Mouse (Mus musculus) MEL (cell line): ENCODE results near the gene Slc35e3. TPM values are rescaled to one million over a fixed set of nuclear protein-coding genes. Genes with fewer than 3 reads are reported as not detected.
"Not testable (repeated sequence)": the region's sequence is repeated elsewhere in the genome, so short reads cannot be mapped to it uniquely, and the experiment has no call there.

ENCODE experiments used
- DNase-seq: peaks from one replicate; pipeline ENCODE4 v3.0.0; 2011; ENCODE audit warnings: low read depth, low spot score
- H3K27ac ChIP-seq: 2 replicates; pipeline ENCODE4 v1.5.1; 2012; ENCODE audit warnings: low read depth, mild to moderate bottlenecking, control low read depth, low read length, moderate library complexity; ENCODE audit not compliant: control insufficient read depth
- H3K27me3 ChIP-seq, 2 experiments: fragments of 150-350 bp in 1 of 2; sonication (generic) in 1 of 2; 2 replicates each; pipeline ENCODE4 v1.6.1; 2012; ENCODE audit warnings: low read length in 2 of 2, mild to moderate bottlenecking in 2 of 2, improper control_type of control experiment in 1 of 2, moderate library complexity in 1 of 2; ENCODE audit not compliant: insufficient read depth in 2 of 2, control insufficient read depth in 1 of 2
- H3K36me3 ChIP-seq, 2 experiments: 2 replicates each; pipeline ENCODE4 v1.6.1; 2012 to 2014; ENCODE audit warnings: low read length in 2 of 2, improper control_type of control experiment in 1 of 2, inconsistent platforms in 1 of 2, mild to moderate bottlenecking in 1 of 2; ENCODE audit not compliant: insufficient read depth in 2 of 2, control insufficient read depth in 1 of 2
- H3K4me1 ChIP-seq, 2 experiments: fragments of 150-350 bp in 1 of 2; sonication (generic) in 1 of 2; 2 replicates each; pipeline ENCODE4 v1.6.1; 2012; ENCODE audit warnings: low read length in 2 of 2, improper control_type of control experiment in 1 of 2, mild to moderate bottlenecking in 1 of 2; ENCODE audit not compliant: insufficient read depth in 2 of 2, control insufficient read depth in 1 of 2
- H3K4me3 ChIP-seq, 2 experiments: fragments of 150-350 bp in 1 of 2; sonication (generic) in 1 of 2; 2 replicates each; pipeline ENCODE4 v1.5.1; 2012; ENCODE audit warnings: low read depth in 2 of 2, low read length in 2 of 2, mild to moderate bottlenecking in 2 of 2, moderate library complexity in 2 of 2, control low read depth in 1 of 2, improper control_type of control experiment in 1 of 2; ENCODE audit not compliant: control insufficient read depth in 1 of 2, insufficient read depth in 1 of 2
- H3K79me2 ChIP-seq: 2 replicates; pipeline ENCODE4 v1.6.1; 2012; ENCODE audit warnings: mild to moderate bottlenecking, low read length, moderate library complexity; ENCODE audit not compliant: control insufficient read depth, poor library complexity, insufficient read depth
- H3K9ac ChIP-seq: 2 replicates; pipeline ENCODE4 v1.6.1; 2012; ENCODE audit warnings: low read depth, mild to moderate bottlenecking, control low read depth, low read length, moderate library complexity; ENCODE audit not compliant: control insufficient read depth, poor library complexity, severe bottlenecking
- H3K9me3 ChIP-seq: fragments of 150-350 bp; sonication (generic); replicated peaks from 2 replicates; pipeline ENCODE4 v1.6.1; 2012; ENCODE audit warnings: mild to moderate bottlenecking, low read length, improper control_type of control experiment, moderate library complexity; ENCODE audit not compliant: insufficient read depth
- E2F4 ChIP-seq: IDR thresholded peaks from 2 replicates; pipeline ENCODE4 v1.6.1; 2011; ENCODE audit warnings: low read depth, low read length, improper control_type of control experiment, borderline replicate concordance
- POLR2AphosphoS2 ChIP-seq: IDR thresholded peaks from 2 replicates; pipeline ENCODE4 v1.6.1; 2011; ENCODE audit warnings: low read length, improper control_type of control experiment
- SMC3 ChIP-seq: IDR thresholded peaks from 2 replicates; pipeline ENCODE4 v1.6.1; 2011; ENCODE audit warnings: low read depth, low read length, improper control_type of control experiment
- ZKSCAN1 ChIP-seq: IDR thresholded peaks from 2 replicates; pipeline ENCODE4 v1.6.1; 2012; ENCODE audit warnings: low read depth, mild to moderate bottlenecking, inconsistent platforms, low read length, improper control_type of control experiment, moderate library complexity
- polyA plus RNA-seq, 2 experiments: library from polyadenylated mRNA; stranded (reverse) in 1 of 2; unstranded in 1 of 2; fragments of >175 nt in 1 of 2; fragments of >200 nt in 1 of 2; gene quantifications; 2 replicates each; pipeline versions ENCODE4 v1.2.1 to v1.2.4; 2012; ENCODE audit warnings: low replicate concordance in 2 of 2, low read depth in 1 of 2; ENCODE audit not compliant: insufficient read length in 2 of 2, insufficient read depth in 1 of 2, missing spikeins in 1 of 2
- total RNA-seq: library from RNA; depleted of rRNA; stranded (reverse); fragments of 300-350 nt; gene quantifications from 2 replicates; pipeline ENCODE4 v1.2.3, GENCODE M21; 2012

Slc35e3 gene
- total and polyA plus RNA-seq, 3 experiments, result 3.7 to 7.4 TPM; not detected in 1

DNA sequence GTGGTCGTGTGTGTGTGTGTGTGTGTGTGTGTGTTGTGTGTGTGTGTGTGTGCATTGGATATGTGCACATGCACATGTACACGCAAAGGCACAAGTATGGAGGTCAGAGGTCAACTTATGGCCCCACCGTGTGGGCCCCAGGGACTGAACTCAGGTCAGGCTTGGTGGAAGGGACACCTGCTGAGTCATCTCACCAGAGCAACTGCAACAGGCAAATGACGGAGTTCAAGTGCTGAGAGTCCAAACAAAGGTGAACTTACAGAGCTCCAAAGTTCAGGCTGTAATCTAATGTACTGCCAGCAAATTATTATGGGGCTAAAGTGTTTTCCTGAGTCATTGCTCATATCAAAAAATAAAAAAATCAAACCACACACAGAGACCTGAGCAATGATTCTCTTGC lies 9.1 kb downstream of the Slc35e3 start:
- TF ChIP-seq SMC3, result no peak
- Histone ChIP-seq H3K79me2 (no peaks in the 10 kb centered on the region), H3K9ac (no peak overlapping the region), H3K4me3 (no peak overlapping the region), H3K9me3 (no peaks in the 10 kb centered on the region), H3K4me1 (peaks cover 8 to 20% of the 10 kb centered on the region in 2 experiments; a peak in 3 of 4 replicates), H3K27me3 (no peaks in the 10 kb centered on the region), H3K36me3 (peaks cover 0 to 21% of the 10 kb centered on the region in 2 experiments; a peak in 2 of 4 replicates), H3K27ac (no peak overlapping the region)
- DNase-seq, result no peak

DNA sequence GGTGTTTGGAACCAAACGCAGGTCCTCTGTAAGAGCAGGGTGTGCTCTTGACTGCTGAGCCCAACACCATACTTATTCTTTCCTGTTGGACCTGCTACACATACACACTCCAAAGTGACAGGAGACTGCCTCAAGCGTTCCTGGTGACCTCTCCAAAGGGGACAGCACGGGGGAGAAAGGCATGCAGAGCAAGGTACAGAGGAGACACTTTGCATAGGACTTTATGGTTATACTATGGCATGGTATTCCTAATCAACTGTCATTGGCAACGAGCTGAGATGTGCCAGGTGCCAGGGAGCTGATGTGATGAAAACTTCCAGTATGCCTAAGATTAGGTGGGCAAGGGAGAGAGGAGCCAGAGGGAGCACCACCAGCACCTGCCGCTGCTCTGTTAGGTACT lies 9.6 kb downstream of the Slc35e3 start:
- H3K36me3 ChIP-seq, result peaks cover 0 to 24% of the 10 kb centered on the region in 2 experiments; a peak in 2 of 4 replicates
- H3K27me3 ChIP-seq, result no peaks in the 10 kb centered on the region

DNA sequence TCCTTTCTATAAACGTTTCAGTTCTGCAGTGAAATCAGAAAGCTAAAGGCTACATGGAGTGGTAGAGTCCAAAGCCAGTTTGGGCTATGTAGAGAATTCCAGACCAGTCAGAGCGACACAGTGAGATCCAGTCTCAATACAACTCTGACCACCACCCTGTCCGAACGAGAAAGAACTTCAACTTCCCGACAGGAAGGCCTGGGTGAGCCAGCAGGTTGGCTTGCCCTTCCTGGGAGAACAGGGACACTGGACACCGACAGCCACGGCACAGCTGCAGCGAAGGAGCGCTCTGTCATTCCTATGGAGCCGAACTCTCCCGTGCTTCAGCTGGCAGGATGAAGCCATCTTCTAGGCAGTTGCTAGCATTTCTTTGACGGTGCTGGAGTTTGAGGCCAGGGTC lies 10.8 kb downstream of the Slc35e3 start:
- not testable (repeated sequence) for H3K4me3 ChIP-seq, H3K9me3 ChIP-seq, H3K79me2 ChIP-seq, H3K9ac ChIP-seq, DNase-seq, H3K27ac ChIP-seq, H3K27me3 ChIP-seq
- Histone ChIP-seq H3K36me3 (peaks cover 0 to 24% of the 10 kb centered on the region in 2 experiments; a peak in 2 of 4 replicates), H3K4me1 (peaks cover 8 to 25% of the 10 kb centered on the region in 2 experiments; a peak in 3 of 4 replicates)

More for the DNA sequence above, 9.6 kb downstream of the Slc35e3 start:
- TF ChIP-seq ZKSCAN1 (no peak), E2F4 (no peak), POLR2AphosphoS2 (no peak)
- Histone ChIP-seq H3K9ac (no peak overlapping the region), H3K4me3 (no peak overlapping the region), H3K9me3 (no peaks in the 10 kb centered on the region), H3K4me1 (peaks cover 8 to 23% of the 10 kb centered on the region in 2 experiments; a peak in 3 of 4 replicates), H3K79me2 (no peaks in the 10 kb centered on the region), H3K27ac (no peak overlapping the region)
- DNase-seq, result no peak

DNA sequence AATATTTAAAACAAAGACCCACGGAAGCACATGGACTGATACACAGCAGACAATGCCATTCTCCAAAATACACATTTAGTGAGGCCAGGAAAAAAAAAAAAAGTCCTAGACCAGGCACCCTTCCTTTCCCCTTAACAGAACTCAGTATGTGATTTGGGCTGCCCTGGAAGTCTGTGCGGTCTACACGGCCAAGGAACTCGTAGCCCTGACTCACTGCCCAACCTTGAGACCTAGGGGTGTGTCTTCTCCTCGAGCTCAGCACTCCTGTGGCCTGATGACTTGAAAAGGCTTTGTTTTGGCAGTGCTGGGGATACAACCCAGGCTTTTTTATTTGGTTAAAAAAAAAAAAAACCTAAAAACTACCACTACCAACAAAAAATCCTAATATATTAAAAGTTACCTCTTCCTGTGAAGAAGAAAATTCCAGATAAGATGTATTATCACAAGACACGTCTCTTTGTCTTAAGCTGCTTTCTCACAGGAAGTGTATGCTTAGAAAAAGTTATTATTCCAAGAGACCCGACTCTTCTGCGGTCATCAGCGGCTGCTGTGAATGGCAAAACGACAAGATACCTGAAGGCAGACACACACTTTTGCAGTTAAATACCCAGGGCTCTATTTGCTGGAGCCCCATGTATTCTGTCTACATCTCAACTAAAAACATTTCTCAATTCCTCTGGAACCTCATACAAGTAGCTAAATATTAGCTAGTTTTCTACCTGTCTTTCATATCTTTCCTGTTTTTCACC lies 11.9 kb downstream of the Slc35e3 start:
- not testable (repeated sequence) for H3K27me3 ChIP-seq, H3K9ac ChIP-seq, H3K27ac ChIP-seq, H3K9me3 ChIP-seq, H3K79me2 ChIP-seq, DNase-seq, H3K4me3 ChIP-seq
- H3K4me1 ChIP-seq, result peaks cover 8 to 25% of the 10 kb centered on the region in 2 experiments; a peak in 3 of 4 replicates
- peaks cover 0 to 24% of the 10 kb centered on the region in 2 experiments; a peak in 2 of 4 replicates for H3K36me3 ChIP-seq

DNA sequence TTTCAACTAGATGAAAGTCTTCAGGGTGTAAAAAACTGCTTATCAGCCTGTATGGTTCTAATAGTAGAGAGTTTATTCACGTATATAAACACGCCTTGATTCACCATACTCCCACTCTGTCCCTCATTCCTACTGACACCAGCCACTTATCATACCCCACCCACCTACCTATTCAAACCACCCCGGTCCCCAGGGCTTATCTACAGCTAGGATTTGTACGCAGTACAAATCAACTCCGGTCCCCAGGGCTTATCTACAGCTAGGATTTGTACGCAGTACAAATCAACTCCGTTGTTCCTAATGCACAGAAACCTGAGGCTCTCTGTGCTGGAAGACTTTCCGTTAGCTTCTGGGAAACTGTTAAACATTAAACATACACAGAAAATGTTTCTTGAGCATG lies 12.5 kb downstream of the Slc35e3 start:
- not testable (repeated sequence) for H3K9me3 ChIP-seq, H3K27me3 ChIP-seq, H3K9ac ChIP-seq, DNase-seq, H3K79me2 ChIP-seq, H3K4me3 ChIP-seq, H3K27ac ChIP-seq
- H3K4me1 ChIP-seq, result peaks cover 5 to 21% of the 10 kb centered on the region in 2 experiments; a peak in 3 of 4 replicates
- peaks cover 0 to 21% of the 10 kb centered on the region in 2 experiments; a peak in 2 of 4 replicates for H3K36me3 ChIP-seq
